ENCODE assay signal across 13 mouse cellular contexts in genomic region chr6:85590116-85590515, GRCm38 (mm10). TPM values are rescaled to one million over a fixed set of nuclear protein-coding genes. Genes with fewer than 3 reads are reported as not detected.
A peak's percentile ranks its signal among the peaks of the same experiment; 100 is the strongest.
DNase-seq lines count a peak whose midpoint lies in the region; ATAC-seq and TF ChIP-seq lines count a peak whose summit lies in the region.
"Had no signal": no experiment of that assay in that cellular context is flagged by ENCODE, and none has a peak within 500 bp of the region (broad histone marks: within the 10 kb centered on the region; RNA-seq: fewer than 3 reads in every experiment).

No protein-coding gene starts in this region.

- H3K9me3 ChIP-seq in kidney, embryonic 16.5 days (ENCODE audit: low read length), result no peaks in the 10 kb centered on the region
- H3K9me3 ChIP-seq in CH12.LX (replicated peaks; ENCODE audit: low read length), result no peaks in the 10 kb centered on the region
- no peaks in the 10 kb centered on the region for H3K9me3 ChIP-seq in forebrain, embryonic 15.5 days
- H3K9me3 ChIP-seq in midbrain, embryonic 13.5 days, result no peaks in the 10 kb centered on the region

- 41% methylated on average over 2 of the region's 2 CpGs for WGBS in kidney, embryonic 16.5 days
- WGBS in forebrain, embryonic 15.5 days, result 50% methylated on average over 2 of the region's 2 CpGs
- 82% methylated on average over 2 of the region's 2 CpGs for WGBS in midbrain, embryonic 13.5 days

- no peak for TF ChIP-seq CTCF in CH12.LX (conservative IDR thresholded peaks at IDR 0.05 in 1 of 2, IDR thresholded peaks at IDR 0.05 in 1 of 2; ENCODE audit: low read depth in 2 of 2, low read length in 2 of 2)

- peaks cover 20% of the 10 kb centered on the region for H3K4me1 ChIP-seq in kidney, embryonic 16.5 days (ENCODE audit: insufficient read depth, low read length)
- H3K4me1 ChIP-seq in CH12.LX (ENCODE audit: control insufficient read depth in 1 of 2, insufficient read depth in 2 of 2), result peaks cover 2 to 21% of the 10 kb centered on the region in 2 experiments; a peak in 2 of 4 replicates
- peaks cover 24% of the 10 kb centered on the region for H3K4me1 ChIP-seq in forebrain, embryonic 15.5 days
- H3K4me1 ChIP-seq in midbrain, embryonic 13.5 days (replicated peaks), result peaks cover 21% of the 10 kb centered on the region

- no peak for DNase-seq in kidney, postnatal 36 days
- peak; percentile 61 for DNase-seq in CH12.LX (ENCODE audit: extremely low read depth)
- DNase-seq in ovary, adult 18-20 months (ENCODE audit: low spot score), result no peak
- no peak for DNase-seq in heart, adult 11 months
- DNase-seq: adrenal gland, postnatal 14 days; gastrocnemius, postnatal 25 days; heart, postnatal 10 days; retina, postnatal 1 day had no signal

- 0 out of 2 replicates have a peak overlapping the region, but pooled peaks have one; percentile 19 for H3K9ac ChIP-seq in kidney, embryonic 16.5 days (replicated peaks; ENCODE audit: low read length)
- peak overlapping the region; percentile 43 for H3K9ac ChIP-seq in CH12.LX (ENCODE audit: insufficient read depth, low read depth)
- peak overlapping the region; percentile 15; the same call in 1 of the 2 replicates for H3K9ac ChIP-seq in forebrain, embryonic 15.5 days (replicated peaks)
- H3K9ac ChIP-seq in midbrain, embryonic 13.5 days (replicated peaks), result peak overlapping the region; percentile 72; the same call in 1 of the 2 replicates

- H3K4me3 ChIP-seq in kidney, embryonic 16.5 days (ENCODE audit: low read length), result no peak overlapping the region
- H3K4me3 ChIP-seq in CH12.LX (replicated peaks in 1 of 3; ENCODE audit: low read depth in 2 of 3, low read length in 2 of 3, poor library complexity in 1 of 3), result peak overlapping the region in 1 of 3 experiments; percentile 3
- no peak overlapping the region for H3K4me3 ChIP-seq in forebrain, embryonic 15.5 days
- H3K4me3 ChIP-seq in midbrain, embryonic 13.5 days (replicated peaks), result no peak overlapping the region; the same call in 1 of the 2 replicates
- H3K4me3 ChIP-seq: megakaryocyte, embryonic 14.5 days had no signal

- no peaks in the 10 kb centered on the region for H3K27me3 ChIP-seq in kidney, embryonic 16.5 days (ENCODE audit: insufficient read depth, low read length)
- H3K27me3 ChIP-seq in CH12.LX (replicated peaks), result peaks cover 7% of the 10 kb centered on the region
- no peaks in the 10 kb centered on the region for H3K27me3 ChIP-seq in forebrain, embryonic 15.5 days
- no peaks in the 10 kb centered on the region for H3K27me3 ChIP-seq in midbrain, embryonic 13.5 days

- ATAC-seq in kidney, embryonic 16.5 days (ENCODE audit: low FRiP score, low TSS enrichment), result no peak
- ATAC-seq in forebrain, embryonic 15.5 days (replicated peaks), result no peak
- no peak for ATAC-seq in midbrain, embryonic 13.5 days
- no peak for ATAC-seq in cerebellum, adult (ENCODE audit: insufficient number of reproducible peaks, low FRiP score, low TSS enrichment)

- dilution Hi-C loops in CH12.LX (cut with MboI; ENCODE audit: extremely low pct_ligation_motif_present, extremely low pct_unique_long_range_greater_than_20kb, low sequenced_read_pairs), result no loop called here

- H3K36me3 ChIP-seq in kidney, embryonic 16.5 days (ENCODE audit: insufficient read depth, low read length), result no peaks in the 10 kb centered on the region
- no peaks in the 10 kb centered on the region for H3K36me3 ChIP-seq in CH12.LX (replicated peaks in 1 of 2; ENCODE audit: control insufficient read depth in 1 of 2, insufficient read depth in 1 of 2, low read length in 1 of 2)
- H3K36me3 ChIP-seq in forebrain, embryonic 15.5 days, result no peaks in the 10 kb centered on the region
- H3K36me3 ChIP-seq in midbrain, embryonic 13.5 days, result no peaks in the 10 kb centered on the region; the same call in 1 of the 2 replicates

- in situ Hi-C loops in CH12.LX (cut with MboI; ENCODE audit: low pct_ligation_motif_present, low pct_unique_long_range_greater_than_20kb, low sequenced_read_pairs), result loop anchor here (25.0 kb wide), 1 partner anchor 322 kb away; the partner anchor contains the start of genes Nat8f1, Nat8f4 and Tprkb

- TF ChIP-seq EP300 in CH12.LX (IDR thresholded peaks at IDR 0.05; ENCODE audit: low read length), result peak; percentile 92

- no peak overlapping the region for H3K4me2 ChIP-seq in kidney, embryonic 16.5 days (replicated peaks; ENCODE audit: low read depth, low read length)
- H3K4me2 ChIP-seq in CH12.LX (ENCODE audit: insufficient read depth, low read depth, poor library complexity, severe bottlenecking), result peak overlapping the region; percentile 95
- peak overlapping the region; percentile 53; the same call in 1 of the 2 replicates for H3K4me2 ChIP-seq in forebrain, embryonic 15.5 days (replicated peaks)
- H3K4me2 ChIP-seq in midbrain, embryonic 13.5 days (replicated peaks), result peak overlapping the region; percentile 69

- no peak for TF ChIP-seq RAD21 in CH12.LX (IDR thresholded peaks at IDR 0.05; ENCODE audit: low read depth, low read length)

- peaks cover 7% of the 10 kb centered on the region for H3K79me2 ChIP-seq in CH12.LX (replicated peaks; ENCODE audit: control insufficient read depth, extremely low read depth, insufficient read depth, poor library complexity, severe bottlenecking)

- H3K27ac ChIP-seq in kidney, embryonic 16.5 days (ENCODE audit: low read length), result no peak overlapping the region
- peak overlapping the region; percentile 42 for H3K27ac ChIP-seq in CH12.LX (ENCODE audit: insufficient read depth, low read depth)
- H3K27ac ChIP-seq in forebrain, embryonic 15.5 days (replicated peaks), result no peak overlapping the region
- no peak overlapping the region for H3K27ac ChIP-seq in midbrain, embryonic 13.5 days

- TF ChIP-seq POLR2A in CH12.LX (IDR thresholded peaks at IDR 0.05; ENCODE audit: low read depth, low read length), result no peak

TF ChIP-seq in CH12.LX, 34 proteins besides CTCF, POLR2A, EP300 and RAD21 (continues in another document):
- TF ChIP-seq TBP (conservative IDR thresholded peaks at IDR 0.05; ENCODE audit: low read depth, low read length), result no peak
- no peak for TF ChIP-seq NRF1 (IDR thresholded peaks at IDR 0.05; ENCODE audit: low read depth, low read length)
- TF ChIP-seq TCF12 (IDR thresholded peaks at IDR 0.05; ENCODE audit: low read depth, low read length), result no peak
- TF ChIP-seq POLR2AphosphoS2 (IDR thresholded peaks at IDR 0.05; ENCODE audit: low read depth, low read length), result no peak
- no peak for TF ChIP-seq ZKSCAN1 (IDR thresholded peaks at IDR 0.05; ENCODE audit: borderline replicate concordance, low read depth, low read length)
- TF ChIP-seq ZC3H11A (IDR thresholded peaks at IDR 0.05; ENCODE audit: low read depth, low read length), result no peak
- TF ChIP-seq JUND (conservative IDR thresholded peaks at IDR 0.05; ENCODE audit: low read depth, low read length), result peak; percentile 93
- TF ChIP-seq NELFE (IDR thresholded peaks at IDR 0.05; ENCODE audit: low read depth, low read length), result no peak
- TF ChIP-seq RCOR1 (conservative IDR thresholded peaks at IDR 0.05; ENCODE audit: low read depth, low read length), result peak; percentile 84
- TF ChIP-seq JUN (IDR thresholded peaks at IDR 0.05; ENCODE audit: insufficient read depth, low read depth, low read length), result peak; percentile 87
- peak; percentile 58; the same call in 1 of the 2 replicates for TF ChIP-seq MXI1 (IDR thresholded peaks at IDR 0.05; ENCODE audit: low read depth, low read length)
- TF ChIP-seq MAZ (IDR thresholded peaks at IDR 0.05; ENCODE audit: low read depth, low read length), result peak; percentile 68; the same call in 1 of the 2 replicates
- TF ChIP-seq UBTF (IDR thresholded peaks at IDR 0.05; ENCODE audit: low read depth, low read length), result no peak
- no peak for TF ChIP-seq SMC3 (IDR thresholded peaks at IDR 0.05; ENCODE audit: low read depth, low read length)
- TF ChIP-seq ZMIZ1 (IDR thresholded peaks at IDR 0.05; ENCODE audit: low read depth, low read length), result no peak
- no peak for TF ChIP-seq ZNF384 (IDR thresholded peaks at IDR 0.05; ENCODE audit: low read depth, low read length)
- TF ChIP-seq PAX5 (IDR thresholded peaks at IDR 0.05; ENCODE audit: low read length), result no peak
- 0 out of 2 replicates have a peak, but pooled peaks have one; percentile 22 for TF ChIP-seq CHD2 (IDR thresholded peaks at IDR 0.05; ENCODE audit: low read length)
- no peak for TF ChIP-seq CHD1 (IDR thresholded peaks at IDR 0.05; ENCODE audit: low read depth, low read length)
- peak; percentile 70 for TF ChIP-seq BHLHE40 (IDR thresholded peaks at IDR 0.05; ENCODE audit: low read depth, low read length)
- TF ChIP-seq E2F4 (IDR thresholded peaks at IDR 0.05; ENCODE audit: insufficient replicate concordance, low read depth, low read length), result no peak
- TF ChIP-seq ETS1 (conservative IDR thresholded peaks at IDR 0.05; ENCODE audit: low read depth, low read length), result peak; percentile 90
- TF ChIP-seq GABPA (IDR thresholded peaks at IDR 0.05; ENCODE audit: insufficient replicate concordance, low read depth, low read length), result no peak
- TF ChIP-seq HCFC1 (IDR thresholded peaks at IDR 0.05; ENCODE audit: low read depth, low read length), result no peak
- no peak for TF ChIP-seq USF2 (conservative IDR thresholded peaks at IDR 0.05; ENCODE audit: low read depth, low read length)
- no peak for TF ChIP-seq KAT2A (IDR thresholded peaks at IDR 0.05; ENCODE audit: insufficient replicate concordance, low read length)
- peak; percentile 97 for TF ChIP-seq IRF4 (IDR thresholded peaks at IDR 0.05; ENCODE audit: low read depth, low read length)
- TF ChIP-seq USF1 (IDR thresholded peaks at IDR 0.05; ENCODE audit: low read depth, low read length), result no peak
- 0 out of 2 replicates have a peak, but pooled peaks have one; percentile 20 for TF ChIP-seq MYC (IDR thresholded peaks at IDR 0.05; ENCODE audit: low read depth, low read length)
- TF ChIP-seq SIN3A (IDR thresholded peaks at IDR 0.05; ENCODE audit: low read length), result peak; percentile 67; the same call in 1 of the 2 replicates
- TF ChIP-seq MEF2A (IDR thresholded peaks at IDR 0.05; ENCODE audit: borderline replicate concordance, low read depth, low read length), result peak; percentile 48; the same call in 1 of the 2 replicates
- no peak for TF ChIP-seq MAX (IDR thresholded peaks at IDR 0.05; ENCODE audit: low read length)
- TF ChIP-seq ELF1 (IDR thresholded peaks at IDR 0.05; ENCODE audit: low read depth, low read length), result no peak

RNA-seq across cellular contexts. Expression of gene Alms1, which starts 2.8 kb away (rescaled TPM):
- polyA plus RNA-seq in kidney, embryonic 16.5 days (2015; fragmentation: Nextera tagmentation; extraction: Ambion mirVana), result 3.8 and 5.7 TPM in 2 replicates
- 3.6 and 3.9 TPM in 2 replicates for total RNA-seq in CH12.LX (2012; rRNA removed)
- total RNA-seq in CH12.LX (2014; rRNA removed), result 2.3 and 2.4 TPM in 2 replicates
- polyA plus RNA-seq in CH12.LX (2012; ENCODE audit: insufficient read length, low read depth), result 2.5 and 2.8 TPM in 2 replicates
- 5.9 TPM in 2 replicates for polyA plus RNA-seq in forebrain, embryonic 15.5 days (2015; fragmentation: Nextera tagmentation; extraction: Ambion mirVana)
- 6.5 and 7.3 TPM in 2 replicates for polyA plus RNA-seq in midbrain, embryonic 13.5 days (2015; fragmentation: Nextera tagmentation; extraction: Ambion mirVana)

Comparison
In these comparisons a context has a peak if more than half of its experiments do, and no peak if none do; other contexts are left out.
1. H3K9ac ChIP-seq: peak in every context shown above with its lines; median percentile 72 in midbrain, embryonic 13.5 days; 43 in CH12.LX; 19 in kidney, embryonic 16.5 days; 15 in forebrain, embryonic 15.5 days.